ENCODE assay signal across 7 mouse cellular contexts in genomic region chr1:58652480-58653403, GRCm38 (mm10). TPM values are rescaled to one million over a fixed set of nuclear protein-coding genes. Genes with fewer than 3 reads are reported as not detected.
DNase-seq lines count a peak whose midpoint lies in the region; ATAC-seq lines count a peak whose summit lies in the region.

No protein-coding gene starts in this region.

- peak; percentile 77 for ATAC-seq in inflammation-experienced regulatory T-cells, adult 6 months

- 2% methylated on average over 37 of the region's 37 CpGs for WGBS in midbrain, embryonic 10.5 days

- H3K4me3 ChIP-seq in midbrain, embryonic 10.5 days, result peak overlapping the region; percentile 62

- peaks cover 4% of the 10 kb centered on the region for H3K4me1 ChIP-seq in midbrain, embryonic 10.5 days

- H3K27ac ChIP-seq in midbrain, embryonic 10.5 days (replicated peaks), result peak overlapping the region; percentile 83

- intact Hi-C loops in gastrocnemius, postnatal 14 days (cut with DNase I; ENCODE audit: low total_unique reads), result no loop called here
- intact Hi-C loops in left cerebral cortex, postnatal 36 days (cut with DNase I), result loop anchor here (2.0 kb wide), 1 partner anchor 60 kb away; no protein-coding TSS in a partner anchor

- peaks cover 6% of the 10 kb centered on the region; the same call in 1 of the 2 replicates for H3K27me3 ChIP-seq in midbrain, embryonic 10.5 days (ENCODE audit: low read depth, poor library complexity, severe bottlenecking)

- peak; percentile 77 to 93 for DNase-seq in adrenal gland, adult (ENCODE audit: inconsistent age in 2 of 2, low spot score in 1 of 2)
- DNase-seq in embryo, embryonic 10 days (ENCODE audit: low spot score), result peak; percentile 60
- DNase-seq in gastrocnemius, postnatal 14 days, result peak; percentile 65
- peak; percentile 47 to 51 for DNase-seq in left cerebral cortex, postnatal 36 days (ENCODE audit: low spot score in 2 of 2)
- DNase-seq in midbrain, embryonic 10.5 days (ENCODE audit: low spot score), result peak; percentile 53
- DNase-seq in right cerebral cortex, postnatal 4 days, result peak; percentile 47

- no peaks in the 10 kb centered on the region for H3K9me3 ChIP-seq in midbrain, embryonic 10.5 days (replicated peaks)

- H3K36me3 ChIP-seq in midbrain, embryonic 10.5 days, result no peaks in the 10 kb centered on the region

RNA-seq across cellular contexts. Expression of gene Als2cr12, which starts 43.0 kb away (rescaled TPM):
- not detected for total RNA-seq in gastrocnemius, postnatal 14 days (2021)
- polyA plus RNA-seq in inflammation-experienced regulatory T-cells, adult 6 months (2017; shearing (Covaris generic)), result not detected
- not detected for total RNA-seq in left cerebral cortex, postnatal 36 days (2021)
- polyA plus RNA-seq in midbrain, embryonic 10.5 days (2016; fragmentation: Nextera tagmentation; extraction: Ambion mirVana), result not detected in 2 replicates

RNA-seq across cellular contexts. Expression of gene Cflar, which starts 58.6 kb away (rescaled TPM):
- total RNA-seq in gastrocnemius, postnatal 14 days (2021), result 10 to 100 TPM; 32.9 to 43.5 TPM
- polyA plus RNA-seq in inflammation-experienced regulatory T-cells, adult 6 months (2017; shearing (Covaris generic)), result 100 to 1,000 TPM; 124 to 177 (median 175) TPM
- 10 to 100 TPM; 24.0 to 34.6 TPM for total RNA-seq in left cerebral cortex, postnatal 36 days (2021)
- 24.5 and 28.7 TPM in 2 replicates for polyA plus RNA-seq in midbrain, embryonic 10.5 days (2016; fragmentation: Nextera tagmentation; extraction: Ambion mirVana)

Comparison
In these comparisons a context has a peak if more than half of its experiments do, and no peak if none do; other contexts are left out.
1. Peak in every context shown above with its lines: DNase-seq, ATAC-seq, H3K4me3 ChIP-seq and H3K27ac ChIP-seq.